Mouse (Mus musculus): ENCODE data around the gene Gcnt1. TPM values are rescaled to one million over a fixed set of nuclear protein-coding genes. Genes with fewer than 3 reads are reported as not detected.

Gcnt1 gene
- polyA plus RNA-seq, 1 experiment from 2014 or later, result 1.1 TPM

- no peak for ATAC-seq
- 81% methylated on average over 4 of the region's 4 CpGs for WGBS
Measured at GRCm38 (mm10) chr19:17278381-17279051, 94.1 kb downstream of the Gcnt1 start.

More at GRCm38 (mm10) chr19:17278381-17279051, 94.1 kb downstream of the Gcnt1 start:
- no peak for TF ChIP-seq CTCF (IDR thresholded peaks at IDR 0.05; ENCODE audit: low read depth)
- Histone ChIP-seq H3K4me3 (ENCODE audit: low read depth, low read length) (no peak overlapping the region), H3K27ac (ENCODE audit: low read depth, low read length) (no peak overlapping the region), H3K27me3 (replicated peaks; ENCODE audit: control insufficient read depth, insufficient read depth, low read length) (no peaks in the 10 kb centered on the region), H3K9ac (ENCODE audit: low read depth, low read length) (no peak overlapping the region), H3K4me2 (replicated peaks; ENCODE audit: low read depth) (no peak overlapping the region), H3K9me3 (ENCODE audit: control insufficient read depth) (no peaks in the 10 kb centered on the region), H3K4me1 (replicated peaks; ENCODE audit: control insufficient read depth, insufficient read depth, low read length) (no peaks in the 10 kb centered on the region), H3K36me3 (ENCODE audit: control insufficient read depth, insufficient read depth) (no peaks in the 10 kb centered on the region)

Other genes starting within 250 kb of the Gcnt1 start
- gene Rfk, start 21.2 kb upstream of the Gcnt1 start, polyA plus RNA-seq (2015; fragmentation: Nextera tagmentation; extraction: Ambion mirVana), result 484 and 527 TPM in 2 replicates

Data from intestine, postnatal 0 days (tissue).